Mouse (Mus musculus): Measurements from ENCODE around the gene Mindy3.

GRCm38 (mm10) chr2:12354837-12355236 lies 64.4 kb downstream of the Mindy3 start:
- TF ChIP-seq CTCF (IDR thresholded peaks at IDR 0.05; ENCODE audit: low read depth, low read length) (no peak), POLR2A (IDR thresholded peaks at IDR 0.05; ENCODE audit: insufficient read depth, low read length) (no peak), EP300 (IDR thresholded peaks at IDR 0.05; ENCODE audit: insufficient read depth, low read depth, low read length) (no peak)
